Mouse (Mus musculus) kidney, adult 2 months (tissue): ENCODE measurements around the gene Grip1.

Experiments used
- CTCF ChIP-seq: fragments of 200-500 bp; conservative IDR thresholded peaks from 2 replicates; pipeline ENCODE4 v1.5.1; 2011; ENCODE audit warnings: low read depth, mild to moderate bottlenecking, control low read depth, low read length, moderate library complexity, mixed read lengths; ENCODE audit not compliant: insufficient read depth, insufficient read length
- POLR2A ChIP-seq: fragments of 200-500 bp; IDR thresholded peaks from one replicate; pipeline ENCODE4 v1.6.1; 2011; ENCODE audit warnings: low read depth, low read length, control low read depth

- TF ChIP-seq CTCF (no peak), POLR2A (no peak)
Measured at GRCm38 (mm10) chr10:119454668-119455542, 1.3 kb downstream of the Grip1 start.
